Mouse (Mus musculus): ENCODE results near the gene Tomm6.

Tomm6 gene

DNA sequence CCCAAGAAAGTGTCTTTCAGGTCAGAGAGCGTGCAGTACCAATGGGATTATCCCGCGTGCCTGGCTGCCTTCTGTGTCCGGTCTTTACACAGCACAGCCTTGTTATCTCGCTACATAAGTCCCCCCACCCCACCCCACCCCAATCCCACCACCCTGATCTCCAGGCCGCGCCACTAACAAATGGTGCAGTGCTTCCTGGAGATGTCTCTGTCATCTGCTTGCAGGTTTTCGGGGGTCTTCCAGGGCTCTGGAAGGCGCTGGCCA is at the start of gene Tomm6:
TSS of gene Tomm6 (minus strand) at position 43 of the 264 bp plus-strand sequence.
- ChIA-PET POLR2A (interaction anchor here (0.6 to 4.0 kb wide), 19 partner anchors 8 to 177 kb away, joined by 3 to 18 read pairs (median 4); partner anchors contain the start of gene Tfeb (in 1 of the 4)), CTCF (interaction anchor here in 3 of 4 experiments (0.7 to 1.5 kb wide), 4 partner anchors 10 to 356 kb away, joined by 3 to 4 read pairs (median 4); no protein-coding TSS in a partner anchor)

DNA sequence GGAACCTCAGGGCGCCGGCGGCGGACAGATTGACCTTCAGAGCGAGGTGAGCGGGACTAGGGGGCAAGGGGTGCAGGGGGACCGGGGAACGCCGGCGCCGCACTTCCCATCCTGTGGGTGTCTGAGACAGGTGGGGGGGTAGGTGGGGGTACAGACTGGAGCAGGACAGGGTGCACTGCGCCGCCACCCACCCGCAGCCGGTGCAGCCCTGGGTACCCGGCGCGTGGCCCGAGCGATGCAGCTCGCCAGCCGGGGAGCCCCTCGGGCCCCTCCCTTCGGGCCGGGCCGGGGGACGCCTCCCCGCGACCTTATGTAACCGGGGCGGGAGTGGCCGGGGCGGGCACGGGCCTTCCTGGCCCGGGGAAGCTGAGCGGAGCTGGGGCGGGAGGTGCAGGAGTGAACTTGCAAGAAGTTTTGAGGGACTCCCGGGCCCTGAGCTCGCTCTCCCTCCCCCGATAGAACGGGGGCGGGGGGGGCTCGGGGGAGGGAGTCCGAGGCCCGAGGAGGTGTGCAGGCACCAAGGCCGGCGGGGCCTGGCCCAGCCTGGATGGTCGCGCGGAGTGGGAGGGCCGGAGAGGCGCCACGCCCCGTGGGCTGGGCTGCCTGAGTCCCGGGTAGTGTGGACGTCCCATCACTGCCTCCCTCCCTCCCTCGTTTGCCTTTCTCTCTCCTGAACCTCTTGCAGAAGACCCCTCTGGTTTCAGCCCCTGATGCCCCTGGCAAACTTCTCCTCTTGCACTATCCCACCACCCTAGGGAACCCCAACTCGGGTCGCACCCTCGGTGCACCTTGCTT is 49.3 kb upstream of the Tomm6 start:
- CTCF ChIA-PET: interaction anchor here (0.6 to 2.7 kb wide), 16 partner anchors 12 to 657 kb away, joined by 3 to 11 read pairs (median 3); partner anchors contain the start of genes Prickle4 (in 1 of the 4) and Taf8 (in 1 of the 4)
- POLR2A ChIA-PET: interaction anchor here in 3 of 4 experiments (0.5 to 7.9 kb wide), 56 partner anchors 8 to 382 kb away, joined by 3 to 95 read pairs (median 5); partner anchors contain the start of genes Gm21981 (in 3 of the 3), Prickle4 (in 3 of the 3) and Taf8 (in 2 of the 3)

DNA sequence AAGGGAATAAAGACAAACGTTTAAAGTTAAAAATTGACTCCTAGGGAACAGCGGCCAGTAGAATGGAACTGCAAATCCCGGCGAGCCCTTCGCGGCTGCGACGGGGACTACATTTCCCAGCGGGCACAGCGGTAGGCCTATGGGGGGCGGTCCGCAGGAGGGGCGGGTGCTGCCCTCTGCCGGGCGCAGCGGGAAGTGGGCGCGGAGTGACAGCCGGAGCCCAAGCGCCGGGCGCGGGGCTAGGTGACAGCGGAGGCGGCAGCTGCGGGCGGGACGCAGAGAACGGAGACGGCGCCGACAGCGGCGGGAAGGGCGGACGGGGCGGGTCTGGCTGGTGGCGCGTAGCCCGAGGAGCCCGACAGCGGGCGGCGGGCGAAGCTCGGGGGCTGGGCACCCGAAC is 48.7 kb upstream of the Tomm6 start, which contains the start of gene Tfeb:
TSS of gene Tfeb (plus strand) at position 175 of the 400 bp plus-strand sequence.
- POLR2A ChIA-PET: interaction anchor here in 3 of 4 experiments (0.5 to 7.9 kb wide), 37 partner anchors 7 to 236 kb away, joined by 3 to 95 read pairs (median 5); partner anchors contain the start of genes Frs3 (in 1 of the 3), Gm21981 (in 1 of the 3), Pgc (in 1 of the 3) and Prickle4 (in 1 of the 3)
- CTCF ChIA-PET: interaction anchor here in 3 of 4 experiments (0.6 to 1.8 kb wide), 10 partner anchors 12 to 658 kb away, joined by 3 to 7 read pairs (median 3); no protein-coding TSS in a partner anchor

DNA sequence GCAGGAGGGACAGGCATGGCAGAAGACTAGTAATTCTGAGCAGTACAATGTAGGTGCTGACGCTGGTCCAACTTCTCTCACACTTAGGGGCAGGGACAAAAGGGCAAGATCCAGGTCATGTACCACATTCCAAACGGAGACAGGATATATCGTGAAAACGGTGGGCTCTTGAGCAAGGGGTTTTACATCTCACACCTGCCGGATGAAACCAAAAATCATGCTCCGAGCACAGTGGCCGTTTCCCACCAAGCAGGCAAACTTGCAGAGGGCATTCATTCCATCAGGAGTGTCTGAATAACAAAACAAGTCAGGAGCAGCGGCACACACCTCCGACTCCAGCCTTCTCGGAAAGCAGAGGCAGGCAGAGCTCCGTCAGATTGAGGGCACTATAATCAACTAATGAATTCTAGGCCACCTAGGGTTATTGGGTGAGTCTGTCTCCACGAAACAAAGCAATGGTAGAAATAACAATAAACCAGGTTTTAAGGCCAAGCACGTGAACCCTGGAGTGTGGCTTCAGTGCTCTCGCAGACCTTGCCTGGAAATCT is 47.4 kb upstream of the Tomm6 start:
- ChIA-PET CTCF (interaction anchor here in 1 of 4 experiments (0.8 to 1.7 kb wide), 3 partner anchors 8 to 129 kb away, joined by 3 to 5 read pairs (median 3); no protein-coding TSS in a partner anchor), POLR2A (interaction anchor here in 3 of 4 experiments (0.6 to 7.9 kb wide), 34 partner anchors 8 to 541 kb away, joined by 3 to 95 read pairs (median 4); partner anchors contain the start of genes Frs3 (in 2 of the 3), Ccnd3 (in 1 of the 3), Gm21981 (in 1 of the 3) and Pgc (in 1 of the 3))

DNA sequence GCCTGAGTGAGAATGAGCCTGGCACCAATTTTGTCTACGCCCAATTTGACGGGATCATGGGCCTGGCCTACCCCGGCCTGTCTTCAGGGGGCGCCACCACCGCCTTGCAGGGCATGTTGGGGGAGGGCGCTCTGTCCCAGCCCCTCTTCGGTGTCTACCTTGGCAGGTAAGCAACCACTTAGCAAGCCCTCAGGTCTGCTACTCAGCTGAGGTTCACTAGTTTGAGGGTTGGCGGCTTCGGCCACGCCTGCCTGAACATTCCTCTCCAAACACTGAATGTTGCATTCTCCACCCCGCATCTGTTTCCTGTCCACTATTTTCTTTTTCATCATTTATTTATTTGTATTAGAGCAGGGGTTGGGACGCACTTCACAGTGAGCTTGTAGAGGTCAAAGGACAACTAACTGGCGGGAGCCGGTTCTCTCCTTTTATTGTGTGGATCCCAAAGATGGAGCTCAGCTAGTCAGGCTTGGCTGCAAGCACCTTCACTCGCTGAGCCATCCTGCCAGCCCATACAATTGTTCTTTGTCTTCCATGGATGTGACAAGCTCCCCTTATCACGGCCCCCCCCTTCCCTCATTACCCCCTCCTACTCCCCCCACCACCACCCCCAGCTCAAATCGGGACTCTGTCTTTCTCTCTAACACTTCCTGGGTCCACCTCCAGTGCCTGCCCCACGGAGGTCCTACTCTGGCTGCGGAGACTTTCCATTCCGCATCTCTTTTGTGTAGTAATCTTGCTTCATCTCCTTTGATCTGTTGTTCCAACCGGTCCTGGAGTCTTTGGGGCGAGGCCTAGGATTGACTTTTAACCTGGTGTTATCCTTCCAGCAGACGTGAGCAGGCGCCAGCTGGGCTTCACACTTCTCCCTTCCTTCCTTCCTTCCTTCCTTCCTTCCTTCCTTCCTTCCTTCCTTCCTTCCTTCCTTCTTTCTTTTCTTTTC is 42.7 kb upstream of the Tomm6 start:
- ChIA-PET POLR2A (interaction anchor here in 3 of 4 experiments (0.7 to 4.1 kb wide), 30 partner anchors 8 to 229 kb away, joined by 3 to 31 read pairs (median 4); partner anchors contain the start of genes Taf8 (in 1 of the 3) and Tomm6 (in 1 of the 3)), CTCF (interaction anchor here (0.5 to 1.3 kb wide), 20 partner anchors 8 to 1101 kb away, joined by 3 to 20 read pairs (median 3); partner anchors contain the start of genes Gm21981 (in 1 of the 4), Prickle4 (in 1 of the 4) and Ptk7 (in 1 of the 4))

DNA sequence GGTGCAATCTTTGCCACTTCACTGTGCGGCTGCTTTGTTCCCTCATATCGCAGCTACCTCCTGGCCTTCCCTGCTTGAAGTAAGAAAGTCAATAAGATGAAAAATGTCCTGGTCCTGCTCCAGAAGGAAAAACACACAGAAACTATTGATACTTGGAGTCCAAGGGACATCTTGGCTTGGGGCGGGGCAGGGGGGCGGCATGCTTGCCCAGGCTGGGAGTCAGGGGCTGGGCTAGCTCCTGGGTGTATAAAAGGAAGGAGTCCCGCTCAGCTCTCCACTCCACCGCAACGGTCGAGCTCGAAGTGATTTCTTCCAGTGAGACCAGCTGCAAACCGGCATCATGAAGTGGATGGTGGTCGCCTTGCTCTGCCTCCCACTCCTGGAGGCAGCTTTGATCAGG is 38.4 kb upstream of the Tomm6 start, which contains the start of gene Pgc:
TSS of gene Pgc (plus strand) at position 277 of the 400 bp plus-strand sequence.
- ChIA-PET POLR2A (interaction anchor here (0.6 to 3.8 kb wide), 14 partner anchors 9 to 315 kb away, joined by 3 to 24 read pairs (median 6); no protein-coding TSS in a partner anchor), CTCF (interaction anchor here in 3 of 4 experiments (0.6 to 1.3 kb wide), 8 partner anchors 12 to 577 kb away, joined by 3 to 5 read pairs (median 3); partner anchors contain the start of gene Taf8 (in 1 of the 3))

DNA sequence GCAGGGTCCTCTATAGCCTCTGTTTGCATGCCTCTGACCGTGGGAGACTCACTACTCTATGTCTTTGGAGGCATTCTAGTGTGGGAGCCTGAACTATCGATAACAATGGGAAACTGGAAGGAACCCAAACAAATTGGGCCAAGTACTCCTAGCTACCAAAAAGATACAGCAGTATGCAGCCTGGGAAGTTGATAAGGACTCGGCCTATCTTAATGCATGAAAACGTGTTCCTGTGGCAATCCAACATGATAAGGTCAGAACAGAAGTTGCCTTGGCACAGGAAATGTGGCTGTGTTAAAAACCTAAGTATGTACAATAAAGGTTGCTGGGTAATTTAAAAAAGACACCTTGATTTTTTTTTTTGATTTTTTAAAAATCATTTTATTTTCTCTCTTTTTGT is 33.0 kb upstream of the Tomm6 start:
- CTCF ChIA-PET: interaction anchor here in 1 of 4 experiments (0.6 to 1.5 kb wide), 6 partner anchors 16 to 77 kb away, joined by 3 to 6 read pairs (median 3); partner anchors contain the start of gene Tfeb
- POLR2A ChIA-PET: interaction anchor here in 3 of 4 experiments (0.6 to 3.5 kb wide), 21 partner anchors 8 to 75 kb away, joined by 3 to 25 read pairs (median 4); partner anchors contain the start of gene Tfeb (in 1 of the 3)

DNA sequence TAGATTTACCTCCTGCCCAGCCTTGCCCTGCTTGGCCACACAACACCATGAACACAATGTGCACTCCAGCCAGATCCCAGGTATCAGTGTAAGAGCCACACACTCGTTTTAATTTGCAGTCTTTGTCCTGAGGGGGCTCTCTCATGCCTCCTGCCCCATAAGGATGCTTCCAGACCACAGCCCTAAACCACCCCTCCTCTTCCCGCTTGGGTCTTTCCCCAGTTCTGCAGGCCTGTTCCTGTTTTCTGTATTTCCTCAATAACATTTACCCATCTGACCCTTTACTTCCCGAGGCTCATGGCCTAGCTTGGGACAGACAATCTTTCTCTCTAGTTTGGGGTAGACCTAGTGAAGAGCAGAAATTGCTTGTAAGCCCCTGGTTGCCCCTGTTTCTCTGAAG is 26.9 kb upstream of the Tomm6 start:
- ChIA-PET CTCF (interaction anchor here in 2 of 4 experiments (0.7 to 2.0 kb wide), 4 partner anchors 16 to 105 kb away, joined by 3 to 4 read pairs (median 3); partner anchors contain the start of gene Tfeb (in 1 of the 2)), POLR2A (interaction anchor here in 2 of 4 experiments (0.8 to 4.5 kb wide), 10 partner anchors 9 to 213 kb away, joined by 3 to 46 read pairs (median 10); partner anchors contain the start of genes Pgc (in 1 of the 2), Taf8 (in 1 of the 2) and Tfeb (in 1 of the 2))

DNA sequence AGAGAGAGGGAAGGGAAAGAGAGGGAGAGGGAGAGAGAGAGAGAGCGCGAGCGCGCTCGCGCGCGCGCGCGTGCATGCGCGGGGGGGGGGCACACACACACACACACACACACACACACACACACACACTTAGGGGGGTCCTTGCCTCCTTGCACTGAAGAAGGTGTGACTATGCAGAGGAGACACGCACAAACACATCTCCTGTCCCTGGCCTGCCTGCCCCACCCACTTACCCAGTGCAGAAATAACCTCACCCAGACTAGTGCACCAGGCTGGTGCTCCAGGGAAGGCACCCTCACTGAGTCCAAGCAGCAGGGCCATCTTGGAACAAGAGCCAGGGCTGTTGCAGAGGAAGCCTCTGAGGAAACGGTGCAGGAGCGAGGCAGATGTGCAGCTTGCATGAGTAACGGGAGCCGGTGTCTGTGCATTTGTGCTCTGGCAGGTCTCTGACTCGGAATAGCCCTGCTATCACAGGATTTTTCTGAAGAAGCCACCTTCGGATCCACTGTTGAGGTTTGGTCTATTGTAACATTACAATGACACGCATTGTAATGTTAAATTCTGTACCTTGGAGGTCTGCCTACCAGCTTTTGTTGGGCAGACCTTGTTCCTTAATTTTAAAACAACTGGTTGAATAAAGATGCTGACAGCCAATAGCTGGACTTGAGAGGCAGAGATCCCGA is 24.8 kb upstream of the Tomm6 start:
- ChIA-PET CTCF (interaction anchor here (0.6 to 1.8 kb wide), 8 partner anchors 8 to 413 kb away, joined by 3 to 12 read pairs (median 4); no protein-coding TSS in a partner anchor), POLR2A (interaction anchor here in 3 of 4 experiments (0.6 to 4.5 kb wide), 37 partner anchors 8 to 1009 kb away, joined by 3 to 46 read pairs (median 4); partner anchors contain the start of genes Pgc (in 3 of the 3) and Tfeb (in 1 of the 3))

DNA sequence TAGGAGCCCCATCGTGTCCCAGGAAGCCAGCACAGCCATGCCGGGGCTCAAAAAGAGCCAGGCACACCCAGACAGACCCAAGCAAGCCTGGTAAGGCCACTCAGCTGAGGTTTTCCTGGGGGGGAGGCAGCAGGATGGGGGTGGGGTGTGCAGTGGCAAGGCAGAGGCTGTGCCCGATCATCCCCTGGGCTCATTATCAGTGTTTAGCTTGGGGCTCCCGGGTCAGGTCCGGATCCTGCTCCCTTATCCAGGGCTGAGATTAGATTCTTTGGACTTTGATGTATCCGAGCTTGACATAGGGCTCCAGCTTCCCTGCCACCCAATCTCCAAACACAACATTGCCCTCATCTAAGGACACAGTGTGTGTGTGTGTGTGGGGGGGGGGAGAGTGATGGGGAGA is 23.7 kb upstream of the Tomm6 start:
- POLR2A ChIA-PET: interaction anchor here in 3 of 4 experiments (0.6 to 4.5 kb wide), 20 partner anchors 8 to 705 kb away, joined by 3 to 46 read pairs (median 5); partner anchors contain the start of genes Gm21981 (in 1 of the 3), Pgc (in 1 of the 3), Prickle4 (in 1 of the 3) and Tfeb (in 1 of the 3)
- CTCF ChIA-PET: interaction anchor here in 3 of 4 experiments (0.6 to 1.2 kb wide), 9 partner anchors 8 to 390 kb away, joined by 3 to 5 read pairs (median 3); partner anchors contain the start of gene Tfeb (in 1 of the 3)

DNA sequence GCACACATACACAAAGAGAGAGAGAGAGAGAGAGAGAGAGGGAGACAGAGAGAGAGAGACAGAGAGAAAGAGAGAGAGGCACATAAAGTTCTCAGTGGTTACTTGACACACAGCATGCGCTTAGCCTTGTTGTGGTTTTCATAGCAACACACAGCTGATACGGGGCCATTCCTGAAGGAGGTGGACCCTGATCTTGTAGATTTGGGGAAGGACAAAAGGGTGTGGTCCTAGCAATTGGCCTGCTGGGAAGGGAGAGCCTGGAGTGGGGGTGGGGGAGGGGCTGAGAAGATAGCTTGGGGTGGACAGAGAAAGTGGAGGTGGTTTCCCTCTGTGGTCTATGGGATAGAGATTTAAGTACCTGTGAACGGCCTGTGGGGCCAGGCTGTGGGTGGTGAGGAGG is 21.9 kb upstream of the Tomm6 start:
- CTCF ChIA-PET: interaction anchor here in 2 of 4 experiments (0.7 to 0.9 kb wide), 3 partner anchors 10 to 188 kb away, joined by 3 to 5 read pairs (median 5); no protein-coding TSS in a partner anchor
- POLR2A ChIA-PET: interaction anchor here in 3 of 4 experiments (0.6 to 2.2 kb wide), 17 partner anchors 9 to 300 kb away, joined by 3 to 14 read pairs (median 4); partner anchors contain the start of gene Taf8 (in 1 of the 3)

DNA sequence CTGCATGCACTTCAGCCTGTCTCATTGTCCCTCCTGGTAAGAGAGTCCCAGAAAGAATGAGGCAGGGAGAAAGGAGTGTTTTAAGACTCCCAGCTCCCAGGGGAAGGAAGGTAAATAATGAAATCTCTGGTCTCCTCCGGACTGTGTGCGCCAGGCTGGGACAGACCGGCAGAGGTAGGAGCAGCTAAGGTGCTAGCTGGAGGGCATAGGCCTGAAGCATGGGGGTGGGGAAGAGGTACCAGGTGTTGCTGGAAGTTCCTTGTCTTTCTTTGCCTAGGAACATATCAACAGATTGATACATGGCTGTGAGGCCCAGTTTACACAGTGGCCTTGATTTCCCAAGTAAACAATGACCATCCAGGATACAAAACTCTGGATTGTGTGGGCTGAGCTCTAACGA is 20.8 kb upstream of the Tomm6 start:
- ChIA-PET POLR2A (interaction anchor here (0.6 to 2.2 kb wide), 18 partner anchors 8 to 905 kb away, joined by 3 to 14 read pairs (median 4); partner anchors contain the start of gene Taf8 (in 1 of the 4)), CTCF (interaction anchor here in 3 of 4 experiments (0.6 to 0.9 kb wide), 5 partner anchors 11 to 402 kb away, joined by 3 read pairs; no protein-coding TSS in a partner anchor)

DNA sequence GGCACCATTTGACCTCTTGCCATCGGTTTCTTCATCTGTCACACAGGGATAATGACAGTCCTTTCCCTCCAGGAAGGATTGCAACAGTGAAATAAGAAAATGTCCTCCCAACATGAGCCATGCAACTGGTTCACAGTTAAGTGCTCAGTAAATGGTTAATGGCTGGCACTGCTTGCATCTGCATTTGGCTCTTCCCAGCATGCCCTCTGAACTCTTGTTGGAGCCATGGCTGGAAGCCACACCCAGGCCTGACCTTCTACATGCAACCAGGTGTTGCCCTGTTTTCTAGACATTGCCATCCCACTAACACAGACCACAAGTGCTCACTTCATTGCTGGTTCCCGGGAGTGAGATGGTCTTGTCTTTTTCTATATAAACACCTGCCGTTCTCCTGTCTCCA is 19.8 kb upstream of the Tomm6 start:
- ChIA-PET CTCF (interaction anchor here in 1 of 4 experiments (0.7 kb wide), 1 partner anchor 23 kb away, joined by 3 read pairs; no protein-coding TSS in a partner anchor), POLR2A (interaction anchor here in 3 of 4 experiments (0.6 to 4.8 kb wide), 11 partner anchors 8 to 79 kb away, joined by 3 to 28 read pairs (median 6); partner anchors contain the start of genes Gm21981 (in 1 of the 3), Prickle4 (in 1 of the 3) and Tfeb (in 1 of the 3))

DNA sequence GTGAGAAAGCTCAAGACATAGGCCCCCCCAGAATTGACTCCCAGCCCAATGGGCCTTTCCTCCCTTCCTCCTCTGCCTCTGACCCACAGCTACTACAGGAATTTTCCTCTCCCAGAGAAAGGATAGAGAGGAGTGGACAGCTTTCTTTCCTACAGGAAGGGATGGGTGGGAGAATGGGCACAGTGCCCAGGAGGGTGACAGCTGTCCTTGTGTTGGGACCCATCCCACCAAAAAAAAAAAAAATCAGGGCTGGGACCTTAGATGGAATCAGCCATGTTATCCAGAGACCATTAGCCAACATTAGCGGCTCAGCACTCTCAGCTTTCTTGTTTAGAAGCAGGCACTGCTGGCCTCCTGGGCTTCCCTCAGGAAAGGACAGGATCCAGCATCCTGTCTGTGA is 18.0 kb upstream of the Tomm6 start:
- POLR2A ChIA-PET: interaction anchor here (0.6 to 4.8 kb wide), 22 partner anchors 10 to 204 kb away, joined by 3 to 51 read pairs (median 6); partner anchors contain the start of genes Frs3 (in 2 of the 4), Pgc (in 2 of the 4), Taf8 (in 1 of the 4) and Tfeb (in 1 of the 4)
- CTCF ChIA-PET: interaction anchor here in 3 of 4 experiments (0.5 to 1.3 kb wide), 5 partner anchors 23 to 80 kb away, joined by 3 to 6 read pairs (median 3); no protein-coding TSS in a partner anchor

DNA sequence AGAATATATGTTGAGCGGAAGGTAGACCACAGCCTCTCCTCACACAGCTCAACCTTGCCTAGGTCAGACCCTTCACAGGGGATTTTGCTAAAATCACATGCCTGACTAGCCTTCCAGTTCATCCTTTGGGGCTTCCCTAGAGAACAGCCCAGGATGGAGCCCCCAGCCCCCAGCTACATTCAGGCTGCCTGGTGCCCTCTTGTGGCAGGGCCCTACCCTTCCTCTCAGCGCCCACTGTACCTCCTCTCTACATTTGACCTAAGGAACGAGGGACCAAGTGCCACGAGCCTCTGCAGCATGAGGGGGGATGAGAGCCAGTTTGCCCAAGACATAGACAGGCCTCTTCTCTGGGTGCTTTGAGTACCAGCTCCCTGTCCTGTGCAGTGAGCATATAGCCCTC is 16.5 kb upstream of the Tomm6 start:
- CTCF ChIA-PET: interaction anchor here (0.5 to 2.6 kb wide), 26 partner anchors 9 to 396 kb away, joined by 3 to 12 read pairs (median 3); partner anchors contain the start of genes Gm21981 (in 3 of the 4), Prickle4 (in 3 of the 4), Pgc (in 1 of the 4) and Tfeb (in 1 of the 4)

More for the DNA sequence above, 16.5 kb upstream of the Tomm6 start:
- POLR2A ChIA-PET: interaction anchor here in 3 of 4 experiments (0.5 to 4.8 kb wide), 52 partner anchors 9 to 1060 kb away, joined by 3 to 51 read pairs (median 4); partner anchors contain the start of genes Frs3 (in 2 of the 3), Gm21981 (in 2 of the 3), Pgc (in 2 of the 3) and Prickle4 (in 2 of the 3)

All from embryonic stem cell, embryonic (primary cell).